Mouse (Mus musculus) ES-E14 (cell line): ENCODE data around the gene Prrc2a.

Experiments
- CHD2 ChIP-seq: IDR thresholded peaks from 2 replicates; pipeline ENCODE4 v1.6.1; 2014; ENCODE audit warnings: mild to moderate bottlenecking, low read depth, low read length, inconsistent platforms
- HCFC1 ChIP-seq: IDR thresholded peaks from 2 replicates; pipeline ENCODE4 v1.6.1; 2012; ENCODE audit warnings: low read length, inconsistent platforms, borderline replicate concordance; ENCODE audit not compliant: insufficient read depth
- MAFK ChIP-seq: IDR thresholded peaks from 2 replicates; pipeline ENCODE4 v1.6.1; 2014; ENCODE audit warnings: mild to moderate bottlenecking, low read depth, low read length, inconsistent platforms; ENCODE audit not compliant: insufficient read depth
- ZNF384 ChIP-seq: IDR thresholded peaks from 2 replicates; pipeline ENCODE4 v1.6.1; 2012; ENCODE audit warnings: low read depth, low read length, inconsistent platforms

GRCm38 (mm10) chr17:35195631-35196320 is 31.1 kb upstream of the Prrc2a start:
- TF ChIP-seq CHD2 (no peak), ZNF384 (no peak), MAFK (no peak), HCFC1 (no peak)
